32 mouse cellular contexts compared by ENCODE assay signal in the genomic region with DNA sequence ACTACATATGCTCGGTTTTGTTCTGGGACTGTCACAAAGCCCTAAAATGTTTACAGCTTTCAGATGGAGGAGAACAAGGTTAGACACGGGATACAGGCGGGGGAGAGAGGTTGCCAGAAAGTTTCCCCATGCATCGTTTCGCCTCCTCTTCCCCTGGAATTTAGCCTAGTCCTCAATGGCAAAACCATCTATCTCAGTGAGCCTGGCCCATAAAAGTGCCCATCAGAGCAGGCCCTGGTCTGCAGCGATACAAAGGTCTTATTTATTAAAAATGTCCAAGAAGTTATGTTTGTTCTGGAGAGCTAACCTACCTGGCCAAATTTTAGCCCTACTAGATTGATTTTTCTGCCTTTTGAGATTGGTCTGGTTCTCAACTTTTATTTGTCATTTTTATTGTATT.
"Had no signal": no experiment of that assay in that cellular context is flagged by ENCODE, and none has a peak within 500 bp of the region (broad histone marks: within the 10 kb centered on the region; RNA-seq: fewer than 3 reads in every experiment).

No protein-coding gene starts in this region.

- H3K27ac ChIP-seq: heart, adult 2 months; heart, embryonic 10.5 days; heart, embryonic 13.5 days; heart, embryonic 15.5 days; hindbrain, embryonic 10.5 days; hindbrain, embryonic 12.5 days; hindbrain, embryonic 13.5 days; hindbrain, embryonic 14.5 days; hindbrain, embryonic 15.5 days; hindbrain, postnatal 0 days; intestine, embryonic 15.5 days; layer of hippocampus, adult 2 months; left cerebral cortex, adult 2 months had no signal

- ATAC-seq: hindbrain, embryonic 16.5 days; hindbrain, postnatal 0 days; inflammation-experienced regulatory T-cells, adult 6 months; intestine, embryonic 15.5 days; intestine, embryonic 16.5 days; intestine, postnatal 0 days had no signal

- H3K9ac ChIP-seq: heart, embryonic 12.5 days; heart, embryonic 13.5 days; heart, embryonic 15.5 days; hindbrain, embryonic 12.5 days; hindbrain, embryonic 13.5 days; hindbrain, embryonic 14.5 days; hindbrain, embryonic 15.5 days; intestine, embryonic 15.5 days had no signal

- H3K27me3 ChIP-seq: heart, embryonic 12.5 days; heart, embryonic 13.5 days; heart, embryonic 15.5 days; hindbrain, embryonic 12.5 days; hindbrain, embryonic 13.5 days; hindbrain, embryonic 15.5 days; intestine, embryonic 15.5 days had no signal

- DNase-seq: heart, adult 2 months; heart, postnatal 10 days; heart, postnatal 14 days; heart, postnatal 36 days; heart, postnatal 4 days; kidney, adult 11 months; kidney, adult 9 months; kidney, postnatal 10 days; kidney, postnatal 14 days; kidney, postnatal 25 days; kidney, postnatal 36 days; kidney, postnatal 4 days; layer of hippocampus, adult 9-11 months; layer of hippocampus, postnatal 36 days had no signal

- H3K4me1 ChIP-seq: heart, embryonic 10.5 days; heart, embryonic 12.5 days; heart, embryonic 13.5 days; heart, embryonic 15.5 days; hindbrain, embryonic 10.5 days; hindbrain, embryonic 12.5 days; hindbrain, embryonic 13.5 days; hindbrain, embryonic 15.5 days; intestine, embryonic 15.5 days had no signal

- H3K4me2 ChIP-seq: heart, embryonic 11.5 days; heart, embryonic 12.5 days; heart, embryonic 13.5 days; heart, embryonic 15.5 days; hindbrain, embryonic 12.5 days; hindbrain, embryonic 13.5 days; hindbrain, embryonic 14.5 days; hindbrain, embryonic 15.5 days; intestine, embryonic 15.5 days had no signal

- H3K36me3 ChIP-seq: heart, embryonic 10.5 days; heart, embryonic 12.5 days; heart, embryonic 13.5 days; heart, embryonic 15.5 days; hindbrain, embryonic 10.5 days; hindbrain, embryonic 12.5 days; hindbrain, embryonic 13.5 days; hindbrain, embryonic 15.5 days; intestine, embryonic 15.5 days had no signal

- H3K4me3 ChIP-seq: heart, adult 2 months; heart, embryonic 10.5 days; heart, embryonic 12.5 days; heart, embryonic 13.5 days; heart, embryonic 15.5 days; hindbrain, embryonic 10.5 days; hindbrain, embryonic 12.5 days; hindbrain, embryonic 13.5 days; hindbrain, embryonic 15.5 days; intestine, embryonic 15.5 days; layer of hippocampus, adult 2 months; left cerebral cortex, adult 2 months had no signal

- H3K9me3 ChIP-seq: heart, embryonic 10.5 days; heart, embryonic 12.5 days; heart, embryonic 13.5 days; heart, embryonic 15.5 days; hindbrain, embryonic 10.5 days; hindbrain, embryonic 12.5 days; hindbrain, embryonic 13.5 days; hindbrain, embryonic 15.5 days; intestine, embryonic 15.5 days had no signal
